Mouse (Mus musculus) bone marrow, adult 2 months (tissue): ENCODE data around the gene Plxna4.

Experiments used
- CTCF ChIP-seq: fragments of 200-500 bp; IDR thresholded peaks from 2 replicates; pipeline ENCODE4 v1.5.1; 2011; ENCODE audit warnings: low read length, control low read depth; ENCODE audit not compliant: control insufficient read depth, insufficient read depth
- POLR2A ChIP-seq: fragments of 200-500 bp; IDR thresholded peaks from 2 replicates; pipeline ENCODE4 v1.6.1; 2011; ENCODE audit warnings: low read depth, mild to moderate bottlenecking, control low read depth, low read length, borderline replicate concordance; ENCODE audit not compliant: control insufficient read depth

GRCm38 (mm10) chr6:32509046-32509445, 78.9 kb downstream of the Plxna4 start:
- TF ChIP-seq CTCF = no peak
- no peak for TF ChIP-seq POLR2A
